Mouse (Mus musculus): ENCODE measurements around the gene Secisbp2l.
A peak's percentile ranks its signal among the peaks of the same experiment; 100 is the strongest.

Gene Secisbp2l

GRCm38 (mm10) chr2:125783868-125784267 is 1.2 kb upstream of the Secisbp2l start:
- DNase-seq (ENCODE audit: low read depth) = no peak

GRCm38 (mm10) chr2:125781978-125782718 is 522 bp downstream of the Secisbp2l start:
- DNase-seq (ENCODE audit: low read depth) = peak; percentile 50

DNA sequence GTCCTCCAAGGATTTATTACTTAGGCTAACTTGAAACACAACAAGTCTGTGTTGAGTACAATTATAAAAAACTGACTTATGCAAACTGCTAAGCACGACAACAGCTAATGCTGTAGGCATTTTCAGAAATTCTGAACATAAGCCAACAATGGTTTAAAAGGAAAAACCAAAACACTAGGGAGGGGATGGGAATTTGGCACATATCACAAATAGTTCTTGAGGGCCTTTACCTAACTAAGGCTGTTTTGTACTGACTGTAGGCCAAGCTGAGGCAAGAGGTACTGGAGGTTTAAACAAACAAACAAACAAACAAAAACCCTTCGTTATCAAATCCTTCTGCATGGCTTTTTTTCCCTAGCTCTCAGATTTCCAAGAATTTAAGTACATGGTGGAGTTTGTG is 1.7 kb downstream of the Secisbp2l start:
- no peak for DNase-seq (ENCODE audit: low read depth)

- no peak for DNase-seq (ENCODE audit: low read depth)
These were observed 4.3 kb downstream of the Secisbp2l start for GRCm38 (mm10) chr2:125778380-125778779.

DNA sequence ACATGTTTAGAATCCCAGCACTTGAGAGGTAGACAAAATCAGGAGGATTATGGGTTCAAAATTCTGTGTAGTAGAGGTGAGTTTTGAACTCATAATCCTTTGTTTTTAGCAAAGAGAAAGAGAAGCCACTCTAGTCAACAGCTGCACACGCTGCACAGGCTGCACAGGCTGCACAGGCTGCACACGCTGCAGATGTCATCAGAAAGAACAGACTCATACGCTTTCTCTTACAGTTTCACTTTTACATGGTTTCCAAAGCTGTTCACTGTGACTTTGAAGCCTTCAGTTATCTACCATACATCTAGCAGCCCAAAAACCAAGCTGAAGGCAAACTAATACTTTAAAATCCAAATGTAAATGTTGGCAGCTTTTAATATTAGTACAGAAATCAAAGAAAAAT is 5.7 kb downstream of the Secisbp2l start:
- peak; percentile 64 for DNase-seq (ENCODE audit: low read depth)

DNA sequence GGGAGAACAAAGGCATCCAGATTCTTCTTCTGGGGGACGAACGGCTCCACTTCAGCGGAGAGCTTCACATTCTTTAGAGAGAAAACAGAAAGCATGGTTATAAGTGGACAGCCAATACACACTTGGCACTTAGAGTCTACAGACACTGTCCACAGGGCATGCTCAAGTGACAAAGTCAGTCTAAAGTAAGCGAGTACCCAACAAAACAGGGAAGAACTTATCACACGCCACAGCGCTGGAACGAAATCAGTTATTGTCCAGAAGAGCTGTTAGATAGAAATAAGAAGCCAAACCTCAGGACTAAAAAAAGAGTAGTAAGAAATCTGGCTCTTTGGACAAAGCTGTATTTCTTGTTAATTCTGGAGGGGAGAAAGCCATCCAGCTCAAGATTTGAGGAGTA is 7.0 kb downstream of the Secisbp2l start:
- DNase-seq (ENCODE audit: low read depth) = no peak

DNA sequence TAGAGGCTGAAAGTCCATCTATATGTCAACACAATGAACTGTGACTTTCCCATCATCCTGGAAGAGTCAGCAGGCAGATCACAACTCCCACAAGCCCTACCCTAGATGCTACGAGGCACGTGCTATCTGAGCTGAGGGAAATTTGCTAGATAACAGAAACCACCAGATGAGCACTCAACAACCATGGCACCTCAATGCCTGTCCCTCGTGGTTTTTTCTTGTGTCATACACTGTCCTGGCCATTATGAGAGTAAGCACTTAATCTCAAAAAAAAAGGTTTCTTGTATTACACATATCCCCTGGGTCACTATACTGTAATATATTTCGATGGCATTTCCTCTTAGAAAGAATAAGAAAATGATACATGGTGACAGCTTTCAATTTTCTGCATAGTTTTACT is 7.8 kb downstream of the Secisbp2l start:
- no peak for DNase-seq (ENCODE audit: low read depth)

DNA sequence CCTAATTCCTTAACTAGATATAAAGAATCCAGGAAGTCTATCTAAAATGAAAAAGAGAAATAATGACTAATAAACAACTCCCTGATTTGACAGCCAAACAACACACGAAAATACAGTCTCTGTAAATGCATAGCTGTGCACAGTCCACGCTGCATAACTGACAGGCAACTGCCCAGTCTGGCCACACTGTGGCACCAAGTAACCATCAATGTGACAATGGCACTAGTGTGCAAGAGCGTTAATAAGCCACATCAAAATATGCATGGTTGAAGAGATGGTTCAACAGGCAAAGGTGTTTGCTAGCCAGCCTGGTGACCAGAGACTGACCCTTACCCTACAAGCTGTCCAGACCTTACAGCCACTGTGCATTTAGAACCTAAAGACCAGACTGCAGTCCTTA is 17.6 kb downstream of the Secisbp2l start:
- peak; percentile 46 for DNase-seq (ENCODE audit: low read depth)

- DNase-seq (ENCODE audit: low read depth) = no peak
These were observed 18.1 kb downstream of the Secisbp2l start for GRCm38 (mm10) chr2:125764531-125764930.

GRCm38 (mm10) chr2:125749330-125749729 is 33.3 kb downstream of the Secisbp2l start:
- no peak for DNase-seq (ENCODE audit: low read depth)

DNA sequence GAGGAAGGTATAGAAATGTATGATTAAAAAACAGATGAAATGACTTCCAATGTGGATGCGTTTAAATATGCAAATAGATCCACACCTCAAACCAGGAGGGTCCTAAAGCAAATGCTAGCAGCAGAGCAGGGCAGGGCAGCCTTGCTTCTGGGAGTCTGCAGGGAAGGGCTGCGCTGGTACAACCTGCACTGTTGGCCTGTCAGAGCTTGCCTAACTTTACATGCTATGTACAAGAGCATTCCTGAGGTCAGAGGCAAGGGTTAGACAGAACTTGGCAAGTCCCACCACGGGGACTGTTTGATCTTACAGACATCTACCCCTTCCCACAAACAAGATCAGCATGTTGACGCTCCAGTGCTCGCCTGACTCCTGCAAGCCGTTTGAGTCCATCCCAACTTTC is 43.3 kb downstream of the Secisbp2l start:
- no peak for DNase-seq (ENCODE audit: low read depth)

DNA sequence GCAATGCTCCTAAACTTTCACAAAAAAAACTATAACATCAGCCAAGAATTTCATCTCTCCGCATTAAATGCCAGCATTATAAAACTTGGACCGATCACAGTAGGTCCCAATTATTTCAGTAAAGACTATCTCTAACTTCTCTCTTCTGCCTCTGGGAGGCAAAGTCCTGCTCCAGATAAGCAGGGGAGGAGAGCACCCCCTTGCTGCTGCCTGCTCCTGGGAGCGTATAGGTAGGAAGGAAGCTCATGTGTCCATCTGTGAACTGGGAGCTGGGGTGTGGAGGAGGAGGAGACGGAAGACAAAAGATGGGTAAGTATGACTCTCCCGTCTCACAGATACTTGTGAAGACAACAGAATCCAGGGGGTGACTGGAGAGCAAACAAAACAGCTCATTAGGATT is 44.0 kb downstream of the Secisbp2l start:
- no peak for DNase-seq (ENCODE audit: low read depth)

DNA sequence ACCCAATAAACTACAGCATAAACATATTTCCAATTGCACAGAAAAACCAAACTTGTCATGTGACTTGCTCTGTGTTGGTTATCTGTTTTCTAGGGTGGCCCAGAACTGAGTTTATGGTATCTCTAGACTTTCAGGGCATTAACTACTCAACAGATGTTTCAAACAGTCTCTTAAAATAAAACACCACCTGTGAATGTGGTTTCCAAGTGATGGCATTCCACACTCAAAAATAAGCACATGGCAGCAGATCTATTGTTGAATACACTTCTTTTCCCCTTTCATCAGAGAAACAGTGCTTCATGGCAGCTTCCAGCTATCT is 46.7 kb downstream of the Secisbp2l start:
- DNase-seq (ENCODE audit: low read depth) = no peak

GRCm38 (mm10) chr2:125735333-125736024 is 47.2 kb downstream of the Secisbp2l start:
- peak; percentile 77 for DNase-seq (ENCODE audit: low read depth)

- no peak for DNase-seq (ENCODE audit: low read depth)
These were observed 47.9 kb downstream of the Secisbp2l start for GRCm38 (mm10) chr2:125734741-125735140.

GRCm38 (mm10) chr2:125731763-125732560 is 50.7 kb downstream of the Secisbp2l start:
- DNase-seq (ENCODE audit: low read depth) = peak; percentile 89

DNA sequence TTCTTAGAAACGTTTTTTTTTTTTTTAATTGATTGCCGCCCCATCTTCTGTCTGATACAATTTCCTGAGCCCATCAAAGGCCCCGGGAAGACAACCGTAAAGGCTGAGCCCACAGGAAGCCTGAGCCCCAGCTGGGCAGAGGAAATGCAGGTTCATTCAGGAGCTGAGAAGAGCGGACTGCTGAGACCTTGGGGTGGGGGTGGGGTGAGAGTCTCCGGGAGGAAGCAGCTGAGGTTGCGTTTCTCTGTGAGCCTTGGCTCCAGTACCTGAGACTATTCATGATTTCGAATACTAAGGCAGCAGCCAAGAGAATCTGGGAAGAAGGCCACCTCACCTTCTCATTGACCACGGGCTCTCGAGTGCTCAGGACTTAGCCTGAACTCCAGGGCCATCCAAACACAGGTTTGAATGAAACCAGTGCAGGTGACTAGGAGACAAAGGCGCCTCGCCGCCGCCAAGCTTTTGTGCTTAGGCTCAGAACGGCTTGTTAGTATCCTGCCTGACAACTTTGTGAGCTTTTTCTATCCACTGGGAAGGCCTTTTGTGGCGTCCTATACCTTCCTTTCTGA is 58.0 kb downstream of the Secisbp2l start:
- peak; percentile 70 for DNase-seq (ENCODE audit: low read depth)

- DNase-seq (ENCODE audit: low read depth) = no peak
These were observed 58.6 kb downstream of the Secisbp2l start, which contains the start of gene Shc4 for GRCm38 (mm10) chr2:125724086-125724430. Gene Shc4 (minus strand): TSS chr2:125724148.

GRCm38 (mm10) chr2:125723408-125724085 is 59.1 kb downstream of the Secisbp2l start:
- peak; percentile 59 for DNase-seq (ENCODE audit: low read depth)

GRCm38 (mm10) chr2:125723086-125723407 is 59.6 kb downstream of the Secisbp2l start:
- no peak for DNase-seq (ENCODE audit: low read depth)

- DNase-seq (ENCODE audit: low read depth) = no peak
These were observed 66.1 kb downstream of the Secisbp2l start for GRCm38 (mm10) chr2:125716599-125716998.

DNA sequence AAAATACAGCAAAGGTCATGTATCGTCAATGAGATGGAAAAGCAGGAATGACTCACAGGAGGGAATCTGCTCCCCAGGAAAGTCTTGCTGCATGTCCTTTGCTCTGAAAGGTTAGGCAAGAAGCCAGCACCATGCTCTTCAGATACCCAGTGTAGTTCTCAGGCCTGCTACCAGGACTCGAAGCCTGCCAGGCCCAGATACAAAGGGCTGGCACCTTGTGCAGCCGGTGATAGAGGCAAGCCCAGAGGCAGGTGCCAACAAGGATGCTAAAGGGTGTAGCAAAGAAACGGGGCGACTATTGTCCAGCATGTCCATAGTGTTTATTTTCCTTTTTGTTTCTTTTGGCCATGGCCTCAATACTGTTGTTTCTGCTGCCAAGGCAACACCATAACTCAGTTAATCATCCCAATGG is 76.2 kb downstream of the Secisbp2l start:
- DNase-seq (ENCODE audit: low read depth) = no peak

Measured in induced T-regulatory cell, adult 2 months (primary cell).